Mouse (Mus musculus) heart, adult 2 months (tissue): Measurements from ENCODE around the gene Aloxe3. TPM values are rescaled to one million over a fixed set of nuclear protein-coding genes. Genes with fewer than 3 reads are reported as not detected.

ENCODE experiments used
- DNase-seq, 2 experiments: peaks; one replicate each; pipeline ENCODE4 v3.0.0; 2021
- H3K27ac ChIP-seq: fragments of 200-600 bp; 2 replicates; pipeline ENCODE4 v1.8.1; 2022
- H3K27me3 ChIP-seq: fragments of 200-500 bp; 2 replicates; pipeline ENCODE4 v1.6.1; 2012; ENCODE audit warnings: mild to moderate bottlenecking, low read length, inconsistent platforms, mixed read lengths; ENCODE audit not compliant: control insufficient read depth, insufficient read depth
- H3K36me3 ChIP-seq: fragments of 200-500 bp; 2 replicates; pipeline ENCODE4 v1.6.1; 2012; ENCODE audit warnings: low read length, inconsistent platforms; ENCODE audit not compliant: control insufficient read depth, insufficient read depth
- H3K4me1 ChIP-seq: fragments of 200-500 bp; 2 replicates; pipeline ENCODE4 v1.6.1; 2011; ENCODE audit warnings: low read length; ENCODE audit not compliant: control insufficient read depth, insufficient read depth
- H3K4me3 ChIP-seq: fragments of 200-600 bp; 2 replicates; pipeline ENCODE4 v1.8.1; 2022
- H3K79me2 ChIP-seq: fragments of 200-500 bp; replicated peaks from 2 replicates; pipeline ENCODE4 v1.6.1; 2012; ENCODE audit warnings: mild to moderate bottlenecking, inconsistent platforms, low read length, moderate library complexity, mixed read lengths; ENCODE audit not compliant: control insufficient read depth, insufficient read depth
- H3K9ac ChIP-seq: fragments of 200-500 bp; 2 replicates; pipeline ENCODE4 v1.6.1; 2012; ENCODE audit warnings: low read depth, mild to moderate bottlenecking, control low read depth, inconsistent platforms, low read length, mixed read lengths
- CTCF ChIP-seq: fragments of 200-600 bp; IDR thresholded peaks from 2 replicates; pipeline ENCODE4 v1.8.1; 2022; ENCODE audit warnings: antibody characterized with exemption, mild to moderate bottlenecking, moderate library complexity
- EP300 ChIP-seq: fragments of 200-500 bp; IDR thresholded peaks from 2 replicates; pipeline ENCODE4 v1.6.1; 2011; ENCODE audit warnings: low read depth, low read length, control low read depth; ENCODE audit not compliant: insufficient read depth
- POLR2A ChIP-seq: fragments of 200-500 bp; IDR thresholded peaks from 2 replicates; pipeline ENCODE4 v1.6.1; 2011; ENCODE audit warnings: mild to moderate bottlenecking, low read depth, low read length, control low read depth; ENCODE audit not compliant: insufficient read depth
- WGBS: fragments of 180-500 bp; shearing (Covaris S2); methylation state at CpG from one replicate; pipeline ENCODE4 v1.1.7; 2018; 5-methylcytosine and 5-hydroxymethylcytosine counted together
- intact Hi-C: fragments of 180-260 bp; cut with DNase I; formaldehyde crosslinking; loops from one replicate; pipeline ENCODE4 v1.15.1; 2025
- polyA plus RNA-seq: library from polyadenylated mRNA; depleted of rRNA; stranded (reverse); fragments of >200 nt; gene quantifications from 2 replicates; pipeline ENCODE4 v1.2.3, GENCODE M21; 2012
- total RNA-seq, 2 experiments: library from RNA; stranded (reverse); gene quantifications; 2 replicates each; pipeline ENCODE4 v1.2.3; 2021

Gene Aloxe3
- total and polyA plus RNA-seq, 3 experiments: 0.05 to 0.16 (median 0.07) TPM

DNA sequence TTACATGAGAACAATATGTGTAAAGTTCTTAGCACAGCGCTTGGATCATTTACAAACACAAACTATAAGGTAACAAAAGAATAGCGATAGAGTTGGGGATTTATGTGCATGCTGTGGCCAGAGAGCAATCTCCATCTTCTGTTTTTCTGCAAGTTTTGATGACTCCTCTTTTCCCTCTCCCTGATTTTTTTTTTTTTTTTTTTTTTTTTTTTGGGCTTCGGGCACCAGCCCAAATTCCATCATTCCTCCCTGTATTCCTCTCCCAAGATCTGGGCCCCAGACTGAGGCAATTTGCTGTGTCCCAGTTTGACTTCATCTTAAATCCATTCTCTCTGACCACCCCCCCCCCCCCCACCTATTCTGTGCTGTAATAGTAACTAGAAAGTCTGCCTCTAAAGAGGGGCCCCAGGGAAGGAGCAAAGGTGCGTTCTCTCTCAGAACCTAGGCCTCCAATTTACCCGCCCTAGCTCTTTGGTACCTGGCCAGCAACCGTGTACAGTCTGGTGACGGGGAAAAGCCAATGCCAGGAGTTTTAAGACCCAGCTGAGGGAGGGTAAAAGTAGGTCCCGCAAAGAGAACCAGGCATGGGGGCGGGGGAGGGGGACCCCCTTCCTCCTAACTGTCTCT is 29.2 kb upstream of the Aloxe3 start:
- Histone ChIP-seq H3K4me1 (peaks cover 13% of the 10 kb centered on the region), H3K27me3 (no peaks in the 10 kb centered on the region), H3K9ac (peak overlapping the region; percentile 81), H3K4me3 (peak overlapping the region; percentile 67), H3K79me2 (peaks cover 2% of the 10 kb centered on the region), H3K36me3 (peaks cover 9% of the 10 kb centered on the region), H3K27ac (peak overlapping the region; percentile 98)
- WGBS: 2% methylated on average over 9 of the region's 9 CpGs
- no peak for DNase-seq
- intact Hi-C loops: loop anchor here (5.0 kb wide), 1 partner anchor 139 kb away; the partner anchor contains the start of gene Arhgef15
- TF ChIP-seq CTCF: no peak
- TF ChIP-seq EP300: no peak
- peak; percentile 11; the same call in 1 of the 2 replicates for TF ChIP-seq POLR2A

- peak overlapping the region; percentile 71 for H3K9ac ChIP-seq
- peak; percentile 90 for TF ChIP-seq POLR2A
- no peak for TF ChIP-seq CTCF
- TF ChIP-seq EP300: peak; percentile 100
- H3K27ac ChIP-seq: peak overlapping the region; percentile 98
- H3K79me2 ChIP-seq: peaks cover 2% of the 10 kb centered on the region
- WGBS: under 1% methylated on average over 29 of the region's 29 CpGs
- peaks cover 9% of the 10 kb centered on the region for H3K36me3 ChIP-seq
- intact Hi-C loops: loop anchor here (5.0 kb wide), 1 partner anchor 140 kb away; the partner anchor contains the start of gene Arhgef15
- peak; percentile 99 to 100 for DNase-seq
- H3K4me3 ChIP-seq: peak overlapping the region; percentile 67
- H3K27me3 ChIP-seq: no peaks in the 10 kb centered on the region
- H3K4me1 ChIP-seq: peaks cover 13% of the 10 kb centered on the region
Measured at GRCm38 (mm10) chr11:69096987-69097900, 28.5 kb upstream of the Aloxe3 start.

DNA sequence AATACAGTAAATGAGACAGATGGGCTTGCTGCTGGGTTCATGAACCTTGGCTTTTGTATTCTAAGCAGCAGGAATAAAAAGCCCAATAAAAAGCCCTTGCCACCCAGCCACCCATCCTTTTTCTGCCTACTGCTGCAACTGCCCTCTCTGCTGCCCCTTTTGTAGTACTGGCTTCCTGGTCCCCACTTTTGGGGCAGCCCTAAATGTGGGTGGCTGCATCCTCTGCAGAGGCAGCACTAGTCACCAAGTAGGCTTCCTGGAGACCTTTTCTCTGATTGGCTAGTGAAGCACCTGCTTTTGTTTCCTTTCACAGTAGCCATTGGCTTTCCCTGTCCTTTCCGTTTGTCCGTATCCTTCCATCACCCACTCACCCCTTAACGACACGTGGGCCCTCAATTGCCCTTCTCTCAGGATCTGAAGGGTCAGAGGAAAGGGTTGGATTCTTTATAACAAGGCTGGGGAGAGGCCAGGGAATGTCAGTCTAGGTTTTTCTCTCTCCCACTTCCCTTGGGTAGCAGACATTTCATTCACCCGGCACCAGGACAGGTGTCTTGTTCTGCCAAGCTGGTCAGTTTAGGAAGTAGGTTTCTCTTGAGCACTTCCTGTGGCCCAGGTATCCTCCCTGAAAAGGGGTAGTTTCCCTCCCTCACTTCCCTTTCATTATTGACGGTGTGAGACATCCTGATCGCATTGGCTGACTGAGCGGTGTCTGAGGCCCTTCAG is 27.5 kb upstream of the Aloxe3 start:
- Histone ChIP-seq H3K27me3 (no peaks in the 10 kb centered on the region), H3K79me2 (peaks cover 2% of the 10 kb centered on the region), H3K27ac (peak overlapping the region; percentile 98), H3K4me3 (peak overlapping the region; percentile 67), H3K4me1 (peaks cover 13% of the 10 kb centered on the region), H3K36me3 (peaks cover 9% of the 10 kb centered on the region), H3K9ac (peak overlapping the region; percentile 56)
- no peak for DNase-seq
- intact Hi-C loops: loop anchor here (5.0 kb wide), 1 partner anchor 141 kb away; the partner anchor contains the start of gene Arhgef15
- WGBS: 3% methylated on average over 8 of the region's 8 CpGs
- peak; percentile 95 for TF ChIP-seq POLR2A
- no peak; the same call in 1 of the 2 replicates for TF ChIP-seq EP300

DNA sequence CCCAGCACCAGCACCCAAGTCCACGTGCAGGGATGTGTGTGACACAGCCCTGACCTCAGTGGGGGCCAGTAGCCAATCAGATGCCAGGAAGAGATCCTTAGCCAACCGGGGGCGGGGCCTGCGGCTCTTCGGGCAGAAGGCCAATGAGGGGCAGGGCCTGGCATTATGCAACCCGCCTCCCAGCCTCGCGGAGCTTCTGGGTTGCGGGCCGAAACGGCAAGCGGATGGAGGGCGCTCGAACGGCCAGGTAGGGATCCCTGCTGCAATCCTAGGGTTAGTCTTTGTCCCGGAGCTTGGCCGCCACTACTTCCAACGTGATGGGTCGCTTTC is 27.0 kb upstream of the Aloxe3 start:
- peaks cover 9% of the 10 kb centered on the region for H3K36me3 ChIP-seq
- intact Hi-C loops: loop anchor here (5.0 kb wide), 1 partner anchor 141 kb away; the partner anchor contains the start of gene Arhgef15
- H3K27me3 ChIP-seq: no peaks in the 10 kb centered on the region
- H3K4me1 ChIP-seq: peaks cover 13% of the 10 kb centered on the region
- peaks cover 2% of the 10 kb centered on the region for H3K79me2 ChIP-seq
- TF ChIP-seq EP300: peak; percentile 93; the same call in 1 of the 2 replicates
- TF ChIP-seq POLR2A: peak; percentile 83
- TF ChIP-seq CTCF: no peak
- H3K9ac ChIP-seq: peak overlapping the region; percentile 81
- H3K4me3 ChIP-seq: peak overlapping the region; percentile 67
- H3K27ac ChIP-seq: peak overlapping the region; percentile 98
- peak; percentile 98 to 99 for DNase-seq
- WGBS: under 1% methylated on average over 19 of the region's 19 CpGs

DNA sequence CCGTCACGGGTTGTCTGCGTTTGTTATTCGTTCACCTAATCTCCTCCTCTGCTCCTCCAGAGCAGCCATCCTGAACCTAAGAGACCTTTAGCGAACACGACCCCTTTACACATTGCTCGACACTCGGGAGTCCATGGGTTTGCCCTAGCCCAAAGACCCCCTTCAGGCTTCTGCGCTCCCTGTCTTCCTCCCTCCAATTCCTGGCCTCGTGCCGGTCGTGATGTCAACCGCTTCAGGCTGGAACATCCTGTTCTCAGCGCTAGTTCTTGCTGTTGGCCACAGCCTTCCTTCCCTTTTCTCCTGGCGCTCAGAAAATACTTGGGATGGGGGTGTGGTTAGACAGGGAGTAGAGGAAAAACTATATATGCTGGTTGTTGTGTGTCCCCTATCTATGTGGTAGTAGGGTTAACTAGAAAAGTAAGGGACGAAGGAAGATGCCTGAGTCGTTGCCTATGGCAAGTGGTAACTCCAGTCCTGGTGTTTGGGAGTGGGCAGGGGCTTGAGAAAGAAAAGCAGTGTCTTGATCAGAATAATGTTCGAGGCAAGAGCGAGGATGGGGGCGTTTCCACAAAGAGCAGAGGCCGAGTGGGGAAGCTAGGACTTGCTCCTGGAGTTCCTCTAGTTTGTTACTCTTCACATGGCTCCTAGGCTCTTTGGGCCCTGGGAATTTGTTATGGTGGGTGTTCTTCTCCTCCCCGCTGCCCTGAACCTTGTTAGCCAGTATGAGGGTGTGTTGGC is 26.4 kb upstream of the Aloxe3 start:
- peaks cover 2% of the 10 kb centered on the region for H3K79me2 ChIP-seq
- under 1% methylated on average over 22 of the region's 22 CpGs for WGBS
- no peak; the same call in 1 of the 2 replicates for TF ChIP-seq POLR2A
- no peak for TF ChIP-seq CTCF
- TF ChIP-seq EP300: peak; percentile 99

More for the DNA sequence above, 26.4 kb upstream of the Aloxe3 start:
- H3K27me3 ChIP-seq: no peaks in the 10 kb centered on the region
- peaks cover 13% of the 10 kb centered on the region for H3K4me1 ChIP-seq
- peaks cover 9% of the 10 kb centered on the region for H3K36me3 ChIP-seq
- peak overlapping the region; percentile 98 for H3K27ac ChIP-seq
- peak; percentile 90 to 92 for DNase-seq
- peak overlapping the region; percentile 81 for H3K9ac ChIP-seq
- peak overlapping the region; percentile 67 for H3K4me3 ChIP-seq
- intact Hi-C loops: loop anchor here (5.0 kb wide), 1 partner anchor 142 kb away; the partner anchor contains the start of gene Arhgef15
